Mouse (Mus musculus): ENCODE measurements around the gene Dcaf15. TPM values are rescaled to one million over a fixed set of nuclear protein-coding genes. Genes with fewer than 3 reads are reported as not detected.
A peak's percentile ranks its signal among the peaks of the same experiment; 100 is the strongest.

Dcaf15 gene
- total RNA-seq, 2 experiments from 2014 or later = 21.2 to 21.5 TPM

DNA sequence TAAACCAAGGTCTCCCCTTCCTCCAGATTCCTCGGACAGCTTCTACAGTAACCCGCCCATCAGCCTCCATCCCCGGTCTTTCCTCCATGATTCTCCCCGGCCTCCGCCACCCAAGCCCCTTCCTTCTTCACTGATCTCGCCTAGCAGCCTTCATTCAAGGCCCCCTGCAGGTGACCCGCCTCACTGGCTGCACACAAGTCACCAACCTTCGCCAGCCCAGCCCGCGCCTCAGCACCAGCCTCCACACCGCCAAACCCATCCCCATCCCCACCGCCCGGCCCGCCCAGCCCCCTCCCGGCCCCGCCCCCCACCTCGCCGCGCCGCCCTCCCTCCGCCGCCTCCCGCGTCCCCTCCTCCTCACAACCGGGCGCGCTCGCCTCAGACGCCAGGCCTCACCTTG is 347 bp downstream of the Dcaf15 start:
- DNase-seq (ENCODE audit: low spot score in 2 of 2) = peak; percentile 40 to 52
- intact Hi-C loops (cut with DNase I) = no loop called here

DNA sequence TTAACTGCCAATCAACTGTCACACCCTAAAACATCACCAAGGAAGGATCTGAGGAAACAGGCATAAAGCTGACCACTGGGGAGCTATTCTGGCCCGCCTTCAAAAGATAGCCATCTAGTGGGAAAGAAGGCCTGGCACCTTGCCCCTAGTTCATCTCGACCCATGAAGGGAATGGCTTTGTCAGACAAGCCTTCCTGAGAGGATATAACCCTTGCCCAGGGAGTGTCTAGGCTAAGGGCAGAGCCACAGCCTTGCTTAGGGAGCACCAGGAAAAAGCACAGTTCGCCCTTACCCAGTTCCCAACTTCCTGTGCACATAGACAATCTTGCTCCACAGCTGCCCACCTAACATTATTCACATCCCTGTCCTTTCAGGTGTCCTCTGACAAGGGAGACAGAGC is 967 bp downstream of the Dcaf15 start:
- intact Hi-C loops (cut with DNase I) = no loop called here
- no peak for DNase-seq (ENCODE audit: low spot score in 2 of 2)

DNA sequence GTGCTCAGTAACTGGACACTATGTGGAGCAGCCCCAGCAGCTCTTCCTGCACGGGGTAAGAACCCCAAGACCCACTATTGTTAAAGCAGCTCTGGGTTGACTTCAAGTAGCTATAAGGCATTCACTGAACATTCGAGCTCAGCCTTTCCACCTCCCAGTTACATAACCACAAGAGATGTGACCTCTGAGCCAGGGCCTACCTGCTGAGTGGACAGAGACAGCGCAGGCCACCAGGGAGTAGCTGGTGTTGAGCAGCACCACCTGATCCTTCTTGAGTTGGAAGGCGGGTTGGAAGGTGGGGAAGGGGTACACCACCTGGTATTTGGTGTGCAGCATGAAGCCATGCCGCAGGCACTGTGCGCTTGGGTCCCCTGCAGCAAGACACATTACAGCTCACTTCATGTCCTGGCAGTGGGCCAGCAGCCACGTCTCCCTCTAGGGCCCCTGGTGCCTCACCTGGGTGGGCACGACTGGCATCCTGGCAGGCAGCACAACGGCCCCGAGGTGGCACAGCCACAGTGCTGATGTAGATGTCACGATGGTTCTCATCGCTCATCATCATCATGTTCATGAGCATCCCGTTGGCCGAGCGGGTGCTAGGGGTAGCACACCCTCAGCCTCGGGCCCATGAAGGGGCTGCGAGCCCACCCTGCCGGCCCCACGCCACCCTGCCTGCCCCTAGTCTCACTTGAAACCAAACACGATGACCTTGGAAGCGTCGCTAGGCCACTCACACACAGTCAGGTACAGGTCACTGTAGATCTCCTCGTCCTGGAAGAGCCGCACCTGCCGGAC is 2.9 kb downstream of the Dcaf15 start:
- intact Hi-C loops (cut with DNase I) = no loop called here
- no peak for DNase-seq (ENCODE audit: low spot score in 2 of 2)

DNA sequence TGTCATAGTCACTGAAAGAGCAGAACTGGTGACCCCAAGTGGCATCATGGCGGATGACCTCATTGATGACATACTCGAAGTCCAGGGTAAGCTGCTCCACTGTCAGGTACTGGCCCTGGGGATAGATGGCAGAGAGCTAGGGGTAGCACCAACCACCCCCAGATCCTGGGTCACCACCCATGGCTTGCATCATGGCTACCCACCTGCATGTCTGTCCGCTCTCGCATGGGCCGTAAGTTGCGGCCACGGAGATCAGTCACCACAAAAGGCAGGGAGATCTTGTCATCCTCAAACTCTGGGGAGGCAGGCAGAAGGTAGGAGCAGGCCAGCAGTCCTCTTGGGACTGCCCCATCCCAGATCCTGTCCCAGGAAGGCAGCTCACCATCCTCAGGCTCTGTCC is 6.2 kb downstream of the Dcaf15 start:
- intact Hi-C loops (cut with DNase I) = loop anchor here (5.0 kb wide), 1 partner anchor 39 kb away; no protein-coding TSS in a partner anchor
- no peak for DNase-seq (ENCODE audit: low spot score in 2 of 2)

DNA sequence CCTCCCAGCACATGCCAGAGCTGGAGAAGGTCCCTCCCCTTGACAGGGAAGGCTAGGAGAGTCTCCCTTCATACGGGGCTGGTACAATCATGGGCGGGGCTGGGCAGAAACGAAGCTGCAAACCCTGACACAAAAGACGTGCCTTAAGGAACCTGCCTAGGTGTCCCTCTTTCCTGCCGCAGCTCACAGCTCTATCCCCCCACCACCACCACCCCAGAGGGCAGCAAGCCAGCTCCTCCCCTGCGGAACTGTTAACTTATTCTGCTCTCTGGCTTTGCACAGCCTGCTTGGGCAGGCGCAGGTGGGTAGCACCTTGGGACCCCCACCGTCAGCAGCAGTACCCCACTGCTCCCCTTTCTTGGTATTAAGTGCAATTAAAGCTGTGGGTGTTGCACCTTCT is 8.5 kb downstream of the Dcaf15 start:
- intact Hi-C loops (cut with DNase I) = loop anchor here (5.0 kb wide), 1 partner anchor 41 kb away; no protein-coding TSS in a partner anchor
- no peak for DNase-seq (ENCODE audit: low spot score in 2 of 2)

DNA sequence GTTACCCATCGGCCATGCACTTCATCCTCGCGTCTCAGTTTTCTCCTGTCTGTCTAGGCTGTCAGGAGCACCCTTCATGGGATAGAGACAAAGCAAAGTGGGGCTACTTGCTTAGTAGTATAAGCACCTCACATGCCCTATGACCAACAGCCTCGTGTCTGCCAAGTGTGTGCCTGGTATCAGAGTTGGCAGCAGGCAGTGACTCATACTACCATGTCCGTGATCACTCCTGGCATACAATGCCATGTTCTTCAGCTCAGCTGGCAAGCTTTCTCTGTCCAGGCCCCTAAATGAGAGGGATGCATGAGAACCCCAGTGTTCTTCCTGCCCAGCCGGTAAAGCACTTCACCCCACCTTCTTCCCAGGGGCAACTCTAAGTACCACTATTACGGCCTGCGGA is 14.0 kb downstream of the Dcaf15 start:
- no peak for DNase-seq (ENCODE audit: low spot score in 2 of 2)
- intact Hi-C loops (cut with DNase I) = no loop called here

DNA sequence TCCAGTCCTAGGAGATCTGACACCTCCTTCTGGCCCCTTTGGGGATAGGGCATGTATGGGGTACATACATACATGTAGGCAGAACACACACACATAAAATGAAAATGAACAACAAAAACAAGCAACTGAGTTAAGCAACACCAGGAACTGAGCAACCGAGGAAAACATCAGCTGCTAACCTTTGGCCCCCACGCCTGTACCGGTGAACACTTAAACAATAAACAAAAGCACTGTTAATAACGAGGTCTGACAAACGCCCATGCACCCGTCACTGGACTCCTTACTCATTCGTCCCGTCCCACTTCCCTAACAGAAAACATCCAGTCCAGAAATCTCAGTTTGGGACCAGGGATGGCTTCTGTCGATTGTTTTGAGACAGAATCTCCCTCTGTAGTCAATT is 15.3 kb downstream of the Dcaf15 start:
- DNase-seq (ENCODE audit: low spot score in 2 of 2) = no peak
- intact Hi-C loops (cut with DNase I) = no loop called here

DNA sequence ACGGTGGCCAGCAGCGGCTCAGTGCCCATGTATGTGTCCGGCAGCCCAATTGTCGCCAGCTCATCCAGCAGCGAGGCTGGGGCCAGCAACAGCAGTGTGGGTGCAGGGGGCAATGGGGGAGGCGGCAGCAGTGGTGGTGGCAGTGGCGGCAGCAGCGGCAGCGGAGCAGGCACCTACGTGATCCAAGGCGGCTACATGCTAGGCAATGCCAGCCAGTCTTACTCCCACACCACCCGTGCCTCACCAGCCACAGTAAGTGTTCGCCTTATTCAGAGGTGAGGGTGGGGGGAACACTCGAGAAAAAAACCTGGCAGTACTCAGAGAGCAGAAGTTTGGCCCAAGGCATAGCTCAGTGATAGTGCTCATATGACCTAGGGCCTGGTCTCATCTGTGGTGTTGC is 16.7 kb downstream of the Dcaf15 start:
- no peak for DNase-seq (ENCODE audit: low spot score in 2 of 2)
- intact Hi-C loops (cut with DNase I) = no loop called here

DNA sequence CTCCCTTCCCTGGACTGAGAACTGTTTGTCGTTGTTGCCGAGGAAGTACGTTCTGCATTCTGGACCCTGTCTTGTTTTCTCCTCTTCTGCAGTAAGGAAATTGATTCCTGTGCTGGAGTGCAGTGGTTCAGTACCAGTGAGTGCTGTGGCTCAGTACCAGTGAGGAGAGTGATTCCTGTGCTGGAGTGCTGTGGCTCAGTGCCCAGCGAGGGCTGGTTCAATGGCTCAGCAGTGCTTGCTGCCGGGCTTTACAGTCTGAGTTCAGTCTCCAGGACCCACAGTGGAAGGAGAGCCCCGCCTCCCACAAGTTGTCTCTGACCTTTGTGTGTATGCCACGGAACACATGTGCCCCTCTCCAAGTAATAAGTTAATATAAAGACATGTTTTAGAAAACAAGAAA is 17.4 kb downstream of the Dcaf15 start:
- DNase-seq (ENCODE audit: low spot score in 2 of 2) = no peak
- intact Hi-C loops (cut with DNase I) = no loop called here

DNA sequence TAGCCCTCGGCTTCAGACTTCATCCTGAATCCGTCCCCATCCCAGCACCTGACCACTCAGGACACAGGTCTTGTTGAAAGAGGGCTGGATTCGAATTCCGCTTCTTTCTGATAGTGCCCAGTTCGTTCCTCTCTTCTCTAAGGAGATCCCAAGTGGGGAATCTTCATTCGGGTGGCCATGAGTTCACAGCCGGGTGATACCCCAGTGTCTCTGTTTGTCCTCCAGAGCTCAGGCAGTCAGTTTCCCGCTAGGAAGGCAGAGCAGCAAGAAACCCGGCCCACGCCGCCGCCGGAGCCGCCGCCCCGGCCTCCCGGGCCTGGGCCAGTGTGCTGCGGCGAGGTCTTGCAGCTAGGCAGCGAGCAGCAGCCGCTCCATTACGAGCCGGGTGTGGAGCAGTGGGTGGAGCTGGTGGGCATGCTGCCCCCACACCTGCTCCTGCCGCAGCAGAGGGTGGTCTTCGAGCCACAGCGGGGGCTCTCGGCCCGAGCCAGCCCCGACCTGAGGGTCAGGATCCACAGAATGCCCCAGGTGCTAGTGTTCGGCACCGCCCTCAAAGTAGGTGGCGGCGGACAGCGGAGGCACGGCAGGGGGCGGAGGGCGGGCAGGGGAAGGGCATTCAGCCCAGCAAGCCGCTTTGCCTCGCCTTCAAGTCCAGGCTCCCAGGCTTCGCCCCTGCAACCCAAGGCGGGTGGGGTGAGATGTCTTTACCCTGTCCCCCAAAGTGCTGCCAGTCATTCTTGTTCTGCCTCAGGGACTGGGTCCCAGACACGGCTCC is 20.0 kb downstream of the Dcaf15 start:
- intact Hi-C loops (cut with DNase I) = no loop called here
- DNase-seq (ENCODE audit: low spot score in 2 of 2) = no peak

DNA sequence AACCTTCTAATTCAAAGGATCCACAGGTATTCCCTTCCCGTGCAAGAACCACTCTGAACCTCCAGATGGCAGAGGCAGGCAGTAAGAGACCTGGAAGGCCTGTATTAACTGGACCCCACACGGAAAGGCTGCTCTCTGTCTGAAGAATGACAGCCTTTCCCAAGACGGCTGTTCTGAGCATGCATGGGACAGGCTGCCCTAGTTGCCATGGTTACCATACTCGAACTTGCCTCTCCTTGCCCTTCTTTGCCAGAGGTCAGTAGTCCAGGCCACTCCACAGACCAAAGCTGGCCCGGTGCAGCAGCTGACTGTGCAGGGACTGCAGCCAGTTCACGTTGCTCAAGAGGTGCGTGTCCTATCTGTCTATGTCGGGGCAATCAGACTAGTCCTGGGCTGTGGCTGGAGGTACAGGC is 20.7 kb downstream of the Dcaf15 start:
- intact Hi-C loops (cut with DNase I) = no loop called here
- no peak for DNase-seq (ENCODE audit: low spot score in 2 of 2)

DNA sequence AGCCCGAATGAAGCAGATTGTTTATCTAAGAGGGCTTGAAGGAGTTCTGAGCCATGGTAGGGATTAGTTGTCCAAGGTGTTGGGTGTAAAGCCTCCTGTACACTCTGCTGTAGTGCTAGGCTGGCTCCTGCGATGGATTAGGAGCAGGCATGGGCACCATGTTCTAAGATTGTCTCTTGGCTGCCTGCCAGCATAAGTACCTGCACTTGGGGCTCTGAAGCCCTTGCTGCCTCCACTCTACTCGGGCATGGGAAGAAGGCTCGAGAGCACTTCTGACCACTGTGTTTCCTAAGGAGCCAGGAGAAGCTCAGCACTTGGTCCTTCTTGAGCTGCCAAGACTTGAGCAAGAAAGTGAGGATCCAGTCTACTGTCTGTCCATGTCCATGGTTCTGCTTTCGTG is 25.4 kb downstream of the Dcaf15 start:
- intact Hi-C loops (cut with DNase I) = no loop called here
- no peak for DNase-seq (ENCODE audit: low spot score in 2 of 2)

DNA sequence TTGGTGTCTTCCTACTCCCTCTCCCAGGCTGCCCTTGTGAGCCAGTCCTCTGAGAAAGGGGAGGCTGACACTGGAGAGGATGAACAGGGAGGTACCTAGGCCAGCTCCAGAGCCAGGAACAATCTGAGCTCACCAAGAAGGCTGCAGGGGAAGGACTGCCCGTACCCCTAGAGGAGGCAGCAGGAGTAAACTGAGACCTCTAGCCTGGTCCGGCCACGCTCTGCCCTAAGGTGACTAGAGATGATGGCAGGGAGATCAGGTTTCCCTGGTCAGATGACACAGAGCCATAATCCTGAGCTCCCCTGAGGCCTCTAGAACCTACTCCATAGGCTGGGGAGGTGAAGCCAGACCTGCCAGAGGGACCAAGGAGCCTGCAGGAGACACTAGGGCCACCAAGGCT is 27.7 kb downstream of the Dcaf15 start:
- no peak for DNase-seq (ENCODE audit: low spot score in 2 of 2)
- intact Hi-C loops (cut with DNase I) = no loop called here

DNA sequence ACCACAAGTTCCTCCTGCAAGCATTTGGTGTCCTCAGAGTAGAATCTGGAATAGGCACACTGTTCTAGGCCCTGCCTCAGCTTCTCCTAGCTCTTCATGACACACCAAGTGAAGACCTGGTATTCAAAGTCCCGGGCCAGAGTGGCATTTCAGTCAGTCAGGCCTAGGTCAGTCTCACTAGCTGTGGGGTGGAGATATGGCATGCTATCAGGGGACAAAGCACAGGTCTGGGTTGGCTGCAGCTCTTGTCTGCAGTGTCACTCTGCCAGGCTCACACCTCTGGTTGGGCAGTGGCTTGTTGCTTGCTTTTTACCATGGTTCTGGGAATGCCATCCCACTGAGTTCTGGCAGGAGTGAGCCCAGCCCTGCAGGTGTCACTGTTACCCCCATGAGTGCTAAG is 28.2 kb downstream of the Dcaf15 start:
- intact Hi-C loops (cut with DNase I) = no loop called here
- no peak for DNase-seq (ENCODE audit: low spot score in 2 of 2)

DNA sequence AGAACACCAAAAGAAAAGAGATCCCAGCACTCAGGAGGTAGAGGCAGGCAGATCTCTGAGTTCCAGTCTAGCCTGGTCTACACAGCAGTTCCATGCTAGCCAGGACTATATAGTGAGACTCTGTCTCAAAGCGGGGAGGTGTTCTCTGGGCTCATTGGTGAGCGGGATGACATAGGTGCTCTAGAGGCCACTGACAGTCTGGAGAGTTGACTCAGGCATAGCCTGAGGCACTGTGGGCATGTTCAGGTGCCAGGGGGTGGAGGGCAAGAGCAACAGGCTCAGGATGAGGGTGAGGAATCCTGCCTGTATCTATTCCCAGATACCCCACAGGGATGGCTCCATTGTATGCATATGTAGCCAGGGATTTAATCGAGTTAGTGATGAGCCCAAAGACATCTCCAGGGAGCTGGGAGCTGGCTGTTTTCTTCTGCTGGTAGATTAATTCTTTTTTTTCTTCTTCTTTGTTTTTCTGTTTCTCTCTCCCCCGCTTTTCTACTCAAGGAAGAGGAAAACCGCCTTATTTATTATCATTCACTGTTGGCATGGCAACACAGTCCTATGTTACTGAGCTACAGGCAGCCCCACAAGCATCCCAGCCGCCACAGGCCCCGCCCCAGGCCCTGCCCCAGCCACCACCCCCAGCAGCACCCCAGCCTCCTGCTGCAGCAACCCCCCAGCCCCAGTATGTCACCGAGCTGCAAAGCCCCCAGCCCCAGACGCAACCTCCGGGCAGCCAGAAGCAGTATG is 31.2 kb downstream of the Dcaf15 start:
- DNase-seq (ENCODE audit: low spot score in 2 of 2) = peak in 1 of 2 experiments; percentile 59
- intact Hi-C loops (cut with DNase I) = no loop called here

DNA sequence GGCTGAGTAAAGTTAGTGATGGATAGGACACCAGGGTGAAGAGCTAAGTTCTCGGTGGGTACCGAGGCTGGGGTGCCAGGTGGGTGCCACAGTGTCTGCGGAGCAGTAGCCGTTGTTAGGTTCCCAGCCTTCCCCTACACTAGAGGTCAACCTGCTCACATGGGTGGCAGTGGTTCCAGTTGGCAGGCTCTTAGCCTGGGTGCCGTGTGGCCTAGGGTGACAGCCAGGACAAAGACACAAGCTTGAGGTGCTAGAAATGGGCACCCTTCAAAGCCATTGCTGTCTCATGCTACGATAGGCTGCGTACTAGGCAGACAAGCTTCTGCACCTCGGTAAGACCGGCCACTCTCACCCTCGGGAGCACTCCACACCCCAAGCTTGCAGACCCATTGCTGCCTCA is 32.2 kb downstream of the Dcaf15 start:
- no peak for DNase-seq (ENCODE audit: low spot score in 2 of 2)
- intact Hi-C loops (cut with DNase I) = no loop called here

DNA sequence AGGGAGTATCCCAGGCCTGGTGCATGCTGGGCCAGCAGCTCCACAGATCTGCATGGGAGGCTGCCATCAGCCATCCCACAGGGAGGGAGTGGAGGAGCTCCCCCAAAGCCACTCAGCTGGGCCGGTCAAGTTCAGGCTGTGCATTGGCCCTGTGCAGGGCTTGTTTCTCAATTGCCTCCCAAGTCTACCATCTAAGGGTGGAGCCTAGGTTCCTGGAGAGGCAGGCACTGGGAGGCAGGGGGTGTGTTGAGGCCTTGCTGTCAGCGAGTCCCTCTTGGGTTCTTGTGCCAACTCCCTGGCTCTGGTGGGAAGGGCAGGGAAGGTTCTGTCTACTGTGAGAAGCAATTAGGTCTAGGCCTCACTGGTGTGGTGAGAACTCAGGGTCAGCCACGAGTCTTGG is 32.6 kb downstream of the Dcaf15 start:
- intact Hi-C loops (cut with DNase I) = no loop called here
- DNase-seq (ENCODE audit: low spot score in 2 of 2) = no peak

DNA sequence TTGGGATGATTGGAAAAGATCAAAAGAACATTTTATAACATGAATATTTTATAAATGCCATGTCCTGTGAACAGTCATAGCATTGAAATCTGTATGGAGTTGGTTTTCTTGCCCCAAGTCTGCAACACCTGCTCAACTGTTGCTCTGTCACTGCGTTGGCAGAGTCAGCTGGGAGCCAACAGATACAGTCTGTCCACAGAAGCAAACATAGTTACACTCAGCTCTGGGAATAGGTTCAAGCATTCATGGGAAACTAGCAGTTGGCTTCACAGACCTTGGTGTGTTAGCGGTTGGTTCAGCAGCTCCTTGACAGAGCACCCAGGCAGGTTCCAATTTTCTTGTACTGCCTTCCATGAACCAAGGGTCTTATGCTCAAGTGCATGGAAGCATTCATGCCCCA is 33.9 kb downstream of the Dcaf15 start:
- intact Hi-C loops (cut with DNase I) = no loop called here
- peak; percentile 61 to 85 for DNase-seq (ENCODE audit: low spot score in 2 of 2)

DNA sequence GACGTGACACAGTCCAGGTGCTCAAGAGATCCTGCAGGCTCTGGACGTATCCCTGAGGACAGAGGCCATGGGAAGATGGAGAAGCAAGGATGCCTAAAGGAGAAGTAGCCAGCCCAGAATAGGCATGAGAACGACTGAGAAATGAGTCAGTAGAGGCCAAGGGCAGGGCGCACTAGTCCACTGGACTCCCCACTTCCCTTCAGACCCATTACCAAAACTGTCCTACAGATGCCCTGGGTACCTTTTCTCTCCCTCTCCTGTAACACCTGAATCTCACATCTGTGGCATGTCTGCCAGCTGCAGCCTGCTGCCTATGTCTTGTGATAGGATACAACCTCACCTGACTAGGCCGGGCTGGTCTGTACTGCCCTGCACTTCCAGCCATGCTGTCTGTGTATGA is 34.3 kb downstream of the Dcaf15 start:
- intact Hi-C loops (cut with DNase I) = no loop called here
- DNase-seq (ENCODE audit: low spot score in 2 of 2) = no peak

DNA sequence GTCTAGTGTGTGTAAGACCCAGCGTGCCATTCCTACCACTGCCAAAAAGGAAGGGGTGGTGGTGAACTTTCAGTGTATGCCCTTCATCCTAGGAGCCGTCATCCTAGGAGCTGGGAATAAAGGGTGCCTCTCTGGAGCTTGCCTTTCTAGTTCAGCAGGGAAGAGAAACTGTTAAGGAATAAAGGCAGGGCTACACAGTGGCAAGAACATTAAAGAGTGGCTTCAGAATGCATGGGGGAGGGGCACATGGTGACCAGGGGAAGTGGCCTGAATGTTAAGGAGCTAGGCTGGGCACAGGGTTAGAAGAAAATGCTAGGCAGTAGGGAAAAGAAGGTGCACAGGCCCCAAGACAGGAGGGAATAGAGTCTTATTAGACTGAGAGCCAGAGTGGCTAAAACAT is 34.8 kb downstream of the Dcaf15 start:
- peak in 1 of 2 experiments; percentile 40 for DNase-seq (ENCODE audit: low spot score in 2 of 2)
- intact Hi-C loops (cut with DNase I) = no loop called here

Data from left cerebral cortex, postnatal 14 days (tissue).